Mouse (Mus musculus) G1E (cell line): ENCODE measurements around the gene Ugdh. TPM values are rescaled to one million over a fixed set of nuclear protein-coding genes. Genes with fewer than 3 reads are reported as not detected.
A peak's percentile ranks its signal among the peaks of the same experiment; 100 is the strongest.

Source experiments
- ATAC-seq: 2 replicates; pipeline ENCODE4 v1.8.0; 2016; ENCODE audit warnings: mild to moderate bottlenecking; ENCODE audit not compliant: insufficient number of reproducible peaks, poor library complexity, low FRiP score, severe bottlenecking; ENCODE audit errors: extremely low read depth
- DNase-seq: peaks from one replicate; pipeline ENCODE4 v3.0.0; 2012; ENCODE audit warnings: low spot score
- H3K27me3 ChIP-seq: 2 replicates; pipeline ENCODE4 v1.6.1; 2012; ENCODE audit warnings: mild to moderate bottlenecking, low read length, inconsistent platforms; ENCODE audit not compliant: insufficient read depth
- H3K36me3 ChIP-seq: replicated peaks from 2 replicates; pipeline ENCODE3; 2012; ENCODE audit warnings: mild to moderate bottlenecking, inconsistent platforms
- H3K4me1 ChIP-seq: 2 replicates; pipeline ENCODE4 v1.6.1; 2012; ENCODE audit warnings: low read depth, low read length, inconsistent platforms, mixed read lengths; ENCODE audit not compliant: insufficient read depth
- H3K4me3 ChIP-seq: 2 replicates; pipeline ENCODE4 v1.5.1; 2012; ENCODE audit warnings: low read depth, mild to moderate bottlenecking, inconsistent platforms, low read length, moderate library complexity, mixed read lengths
- H3K9me3 ChIP-seq: replicated peaks from 2 replicates; pipeline ENCODE4 v1.6.1; 2012; ENCODE audit warnings: inconsistent platforms
- CTCF ChIP-seq: IDR thresholded peaks from 2 replicates; pipeline ENCODE4 v1.5.1; 2012; ENCODE audit warnings: low read depth, low read length, inconsistent platforms, mixed read lengths
- GATA1 ChIP-seq: IDR thresholded peaks from 2 replicates; pipeline ENCODE4 v1.6.1; 2012; ENCODE audit warnings: borderline replicate concordance, low read length, inconsistent platforms, mixed read lengths
- GATA2 ChIP-seq: IDR thresholded peaks from 2 replicates; pipeline ENCODE4 v1.6.1; 2012; ENCODE audit warnings: low read depth, low read length, inconsistent platforms, borderline replicate concordance
- POLR2AphosphoS5 ChIP-seq: IDR thresholded peaks from 2 replicates; pipeline ENCODE4 v1.6.1; 2012; ENCODE audit warnings: low read depth, low read length, inconsistent platforms; ENCODE audit not compliant: insufficient replicate concordance
- TAL1 ChIP-seq: conservative IDR thresholded peaks from 2 replicates; pipeline ENCODE4 v1.6.1; 2012; ENCODE audit warnings: low read depth, low read length, inconsistent platforms, mixed read lengths
- polyA plus RNA-seq: library from polyadenylated mRNA; stranded (reverse); fragments of >175 nt; gene quantifications from 2 replicates; pipeline ENCODE4 v1.2.3, GENCODE M21; 2012
- total RNA-seq, 2 experiments: library from RNA; stranded (forward) in 1 of 2; stranded (reverse) in 1 of 2; fragments of 200-1000 nt in 1 of 2; fragments of >200 nt in 1 of 2; fragmentation: Nextera tagmentation in 1 of 2; gene quantifications; 2 replicates each; pipeline ENCODE4 v1.2.3; 2014 to 2017

Gene Ugdh
- total and polyA plus RNA-seq, 3 experiments = 2.7 to 43.7 (median 21.5) TPM

DNA sequence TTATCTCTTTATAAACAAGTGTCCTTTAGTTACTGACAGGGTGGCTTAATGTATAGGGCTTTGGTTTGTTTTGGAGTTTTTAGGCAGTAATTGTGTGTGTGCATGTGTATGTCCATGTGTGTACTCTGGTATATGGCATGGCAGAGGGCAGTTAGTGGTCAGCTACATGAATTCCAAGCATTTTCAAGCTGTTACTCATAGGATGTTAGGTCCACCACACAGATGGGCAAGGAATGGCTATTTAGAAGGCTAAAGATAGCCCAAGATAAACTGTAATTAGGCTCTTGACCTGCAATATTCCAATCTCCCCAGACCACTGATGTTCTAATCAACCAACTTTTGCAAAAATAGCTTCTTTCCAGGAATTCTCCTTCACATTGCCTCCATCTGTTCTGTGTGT lies 2.3 kb upstream of the Ugdh start:
- DNase-seq (no peak), ATAC-seq (no peak)
- Histone ChIP-seq H3K36me3 (peaks cover 2% of the 10 kb centered on the region), H3K27me3 (peaks cover 17% of the 10 kb centered on the region), H3K9me3 (no peaks in the 10 kb centered on the region), H3K4me1 (peaks cover 25% of the 10 kb centered on the region), H3K4me3 (no peak overlapping the region)
- TF ChIP-seq GATA2 = no peak
- TF ChIP-seq CTCF = no peak
- TF ChIP-seq POLR2AphosphoS5 = no peak
- no peak for TF ChIP-seq GATA1
- no peak for TF ChIP-seq TAL1

GRCm38 (mm10) chr5:65435363-65435805 lies 365 bp downstream of the Ugdh start:
- Histone ChIP-seq H3K9me3 (no peaks in the 10 kb centered on the region), H3K36me3 (no peaks in the 10 kb centered on the region), H3K4me1 (peaks cover 28% of the 10 kb centered on the region), H3K4me3 (peak overlapping the region; percentile 87), H3K27me3 (peaks cover 13% of the 10 kb centered on the region)
- ATAC-seq = no peak
- TF ChIP-seq TAL1 = no peak
- no peak for TF ChIP-seq GATA1
- no peak for TF ChIP-seq GATA2
- no peak for TF ChIP-seq POLR2AphosphoS5
- no peak for TF ChIP-seq CTCF
- peak; percentile 31 for DNase-seq

- ATAC-seq (no peak), DNase-seq (no peak)
- peak overlapping the region; percentile 87 for H3K4me3 ChIP-seq
- peaks cover 28% of the 10 kb centered on the region for H3K4me1 ChIP-seq
- TF ChIP-seq CTCF (no peak), POLR2AphosphoS5 (no peak), TAL1 (no peak), GATA1 (no peak), GATA2 (no peak)
- H3K36me3 ChIP-seq = no peaks in the 10 kb centered on the region
- H3K9me3 ChIP-seq = no peaks in the 10 kb centered on the region
- H3K27me3 ChIP-seq = peaks cover 13% of the 10 kb centered on the region
Measured at GRCm38 (mm10) chr5:65434471-65435362, 1.0 kb downstream of the Ugdh start.

DNA sequence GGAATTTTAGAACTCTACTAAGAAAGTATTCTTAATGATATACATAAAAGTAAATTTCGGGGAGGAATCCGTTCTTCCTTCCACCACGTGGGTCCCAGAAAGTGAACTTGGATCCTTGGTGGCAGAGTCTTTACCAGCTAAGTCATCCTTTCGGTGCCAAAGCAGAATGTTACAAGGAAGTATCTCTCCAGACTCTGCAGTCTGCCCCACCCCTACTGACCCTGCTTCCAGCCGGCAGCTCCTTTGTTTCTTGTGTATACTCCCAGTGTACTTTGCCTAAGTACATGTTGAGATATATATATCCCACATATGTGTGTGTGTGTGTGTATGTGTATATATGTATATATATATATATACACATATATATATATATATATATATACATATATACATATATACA lies 6.3 kb downstream of the Ugdh start:
- ATAC-seq = no peak
- Histone ChIP-seq H3K4me3 (no peak overlapping the region), H3K27me3 (no peaks in the 10 kb centered on the region), H3K36me3 (peaks cover 4% of the 10 kb centered on the region), H3K4me1 (peaks cover 19% of the 10 kb centered on the region), H3K9me3 (no peaks in the 10 kb centered on the region)
- TF ChIP-seq TAL1 (no peak), GATA1 (no peak), POLR2AphosphoS5 (no peak), CTCF (no peak), GATA2 (no peak)
- no peak for DNase-seq

GRCm38 (mm10) chr5:65428321-65428720 lies 7.4 kb downstream of the Ugdh start:
- no peaks in the 10 kb centered on the region for H3K27me3 ChIP-seq
- no peaks in the 10 kb centered on the region for H3K9me3 ChIP-seq
- no peak overlapping the region for H3K4me3 ChIP-seq
- TF ChIP-seq POLR2AphosphoS5 = no peak
- no peak for TF ChIP-seq GATA1
- no peak for TF ChIP-seq TAL1
- TF ChIP-seq CTCF = no peak
- TF ChIP-seq GATA2 = no peak
- H3K36me3 ChIP-seq = peaks cover 5% of the 10 kb centered on the region
- DNase-seq (no peak), ATAC-seq (no peak)
- peaks cover 24% of the 10 kb centered on the region for H3K4me1 ChIP-seq

DNA sequence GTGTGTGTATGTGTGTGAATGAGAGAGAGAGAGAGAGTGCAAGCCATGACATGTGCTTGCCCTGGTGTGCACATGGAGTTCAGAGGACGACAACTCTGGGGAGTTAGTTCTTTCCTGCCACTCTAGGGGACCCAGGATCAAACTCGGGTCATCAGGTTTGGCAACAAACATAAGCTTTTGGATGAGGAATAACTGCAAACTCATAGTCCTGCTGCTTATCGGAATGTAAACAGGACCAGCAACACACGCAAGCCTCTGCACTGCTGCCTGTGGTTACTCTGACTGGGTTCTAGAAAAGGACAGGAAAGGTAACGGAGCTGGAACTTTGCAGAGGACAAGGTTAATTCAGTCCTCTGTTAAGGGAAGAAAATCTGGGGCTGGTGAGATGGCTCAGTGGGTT lies 10.5 kb downstream of the Ugdh start:
- Histone ChIP-seq H3K36me3 (peaks cover 19% of the 10 kb centered on the region), H3K9me3 (no peaks in the 10 kb centered on the region), H3K4me3 (no peak overlapping the region), H3K4me1 (peaks cover 47% of the 10 kb centered on the region), H3K27me3 (no peaks in the 10 kb centered on the region)
- ATAC-seq (no peak), DNase-seq (no peak)
- TF ChIP-seq CTCF (no peak), TAL1 (no peak), GATA2 (no peak), GATA1 (no peak), POLR2AphosphoS5 (no peak)
